Mouse (Mus musculus) kidney, embryonic 15.5 days (tissue): ENCODE results near the gene Ank3. TPM values are rescaled to one million over a fixed set of nuclear protein-coding genes. Genes with fewer than 3 reads are reported as not detected.

ENCODE experiments used
- ATAC-seq: fragments of 200-750 bp; cut with Nextera tagmentation; replicated peaks from 2 replicates; pipeline ENCODE4 v1.8.0; 2017; ENCODE audit warnings: moderate TSS enrichment; ENCODE audit not compliant: low FRiP score
- H3K27ac ChIP-seq: fragments of 300-500 bp; sonication (generic); 2 replicates; pipeline ENCODE4 v1.5.1; 2015; ENCODE audit warnings: mild to moderate bottlenecking, inconsistent platforms
- H3K27me3 ChIP-seq: fragments of 300-500 bp; sonication (generic); 2 replicates; pipeline ENCODE4 v1.6.1; 2015; ENCODE audit warnings: inconsistent platforms
- H3K36me3 ChIP-seq: fragments of 300-500 bp; sonication (generic); 2 replicates; pipeline ENCODE4 v1.6.1; 2015; ENCODE audit warnings: inconsistent platforms
- H3K4me1 ChIP-seq: fragments of 300-500 bp; sonication (generic); 2 replicates; pipeline ENCODE4 v1.6.1; 2015; ENCODE audit warnings: inconsistent platforms
- H3K4me2 ChIP-seq: fragments of 300-500 bp; sonication (generic); 2 replicates; pipeline ENCODE4 v1.6.1; 2015; ENCODE audit warnings: moderate library complexity, mild to moderate bottlenecking, inconsistent platforms
- H3K4me3 ChIP-seq: fragments of 300-500 bp; sonication (generic); replicated peaks from 2 replicates; pipeline ENCODE4 v1.5.1; 2015; ENCODE audit warnings: mild to moderate bottlenecking, inconsistent platforms
- H3K9ac ChIP-seq: fragments of 300-500 bp; sonication (generic); 2 replicates; pipeline ENCODE4 v1.6.1; 2015; ENCODE audit warnings: mild to moderate bottlenecking, inconsistent platforms
- H3K9me3 ChIP-seq: fragments of 300-500 bp; sonication (generic); replicated peaks from 2 replicates; pipeline ENCODE4 v1.6.1; 2016; ENCODE audit warnings: inconsistent platforms
- WGBS: fragments of 180-500 bp; shearing (Covaris S2); methylation state at CpG from one replicate; pipeline ENCODE4 v1.1.7; 2015; ENCODE audit warnings: mixed read lengths; 5-methylcytosine and 5-hydroxymethylcytosine counted together
- polyA plus RNA-seq: library from polyadenylated mRNA; unstranded; fragments of >200 nt; fragmentation: Nextera tagmentation; extraction: Ambion mirVana; gene quantifications from 2 replicates; pipeline ENCODE4 v1.2.1, GENCODE M21; 2015

Gene Ank3
- polyA plus RNA-seq, 1 experiment from 2014 or later = 47.9 TPM

- no peak overlapping the region for H3K27ac ChIP-seq
- peaks cover 31% of the 10 kb centered on the region for H3K4me1 ChIP-seq
- no peak overlapping the region for H3K9ac ChIP-seq
- no peak overlapping the region for H3K4me2 ChIP-seq
- no peaks in the 10 kb centered on the region for H3K36me3 ChIP-seq
- ATAC-seq = no peak
- no peak overlapping the region for H3K4me3 ChIP-seq
- H3K27me3 ChIP-seq = no peaks in the 10 kb centered on the region
- no peaks in the 10 kb centered on the region for H3K9me3 ChIP-seq
- WGBS = 61% methylated on average over 6 of the region's 6 CpGs
Observed at GRCm38 (mm10) chr10:69720899-69721490, 322.4 kb downstream of the Ank3 start.

- no peak for ATAC-seq
- WGBS = 94% methylated on average over 4 of the region's 4 CpGs
- no peaks in the 10 kb centered on the region for H3K9me3 ChIP-seq
Observed at GRCm38 (mm10) chr10:69724159-69724558, 325.6 kb downstream of the Ank3 start.

GRCm38 (mm10) chr10:69725078-69725477 lies 326.5 kb downstream of the Ank3 start:
- Histone ChIP-seq H3K36me3 (no peaks in the 10 kb centered on the region), H3K27me3 (no peaks in the 10 kb centered on the region), H3K4me3 (no peak overlapping the region), H3K27ac (no peak overlapping the region), H3K4me1 (peaks cover 30% of the 10 kb centered on the region), H3K4me2 (no peak overlapping the region), H3K9me3 (no peaks in the 10 kb centered on the region), H3K9ac (no peak overlapping the region)
- 78% methylated on average over 14 of the region's 14 CpGs for whole genome bisulfite sequencing
- 0 out of 2 replicates have a peak, but pooled peaks have one; percentile 49 for ATAC-seq

More at GRCm38 (mm10) chr10:69724159-69724558, 325.6 kb downstream of the Ank3 start:
- no peaks in the 10 kb centered on the region for H3K36me3 ChIP-seq
- no peak overlapping the region for H3K9ac ChIP-seq
- H3K4me3 ChIP-seq = no peak overlapping the region
- H3K4me2 ChIP-seq = no peak overlapping the region
- H3K27ac ChIP-seq = no peak overlapping the region
- H3K27me3 ChIP-seq = no peaks in the 10 kb centered on the region
- peaks cover 38% of the 10 kb centered on the region for H3K4me1 ChIP-seq

GRCm38 (mm10) chr10:69726265-69726664 lies 327.7 kb downstream of the Ank3 start:
- H3K27ac ChIP-seq = no peak overlapping the region
- WGBS = 92% methylated on average over 2 of the region's 2 CpGs
- H3K4me1 ChIP-seq = peaks cover 27% of the 10 kb centered on the region
- no peak overlapping the region for H3K4me3 ChIP-seq
- no peaks in the 10 kb centered on the region for H3K36me3 ChIP-seq
- H3K27me3 ChIP-seq = no peaks in the 10 kb centered on the region
- H3K9ac ChIP-seq = no peak overlapping the region
- no peak for ATAC-seq
- H3K4me2 ChIP-seq = no peak overlapping the region
- no peaks in the 10 kb centered on the region for H3K9me3 ChIP-seq

GRCm38 (mm10) chr10:69726806-69727205 lies 328.2 kb downstream of the Ank3 start:
- 62% methylated on average over 7 of the region's 7 CpGs for WGBS
- Histone ChIP-seq H3K27ac (no peak overlapping the region), H3K4me3 (no peak overlapping the region), H3K4me2 (no peak overlapping the region), H3K4me1 (peaks cover 25% of the 10 kb centered on the region), H3K36me3 (no peaks in the 10 kb centered on the region), H3K9ac (no peak overlapping the region), H3K27me3 (no peaks in the 10 kb centered on the region), H3K9me3 (no peaks in the 10 kb centered on the region)
- peak; percentile 85 for ATAC-seq

GRCm38 (mm10) chr10:69728876-69729275 lies 330.3 kb downstream of the Ank3 start:
- Histone ChIP-seq H3K36me3 (no peaks in the 10 kb centered on the region), H3K9me3 (no peaks in the 10 kb centered on the region), H3K4me1 (peaks cover 25% of the 10 kb centered on the region), H3K9ac (no peak overlapping the region), H3K27me3 (no peaks in the 10 kb centered on the region), H3K27ac (no peak overlapping the region), H3K4me3 (no peak overlapping the region), H3K4me2 (no peak overlapping the region)
- no peak for ATAC-seq
- 76% methylated on average over 6 of the region's 6 CpGs for WGBS

GRCm38 (mm10) chr10:69730351-69730871 lies 331.8 kb downstream of the Ank3 start:
- H3K9ac ChIP-seq = no peak overlapping the region
- ATAC-seq = no peak
- no peaks in the 10 kb centered on the region for H3K9me3 ChIP-seq
- H3K36me3 ChIP-seq = no peaks in the 10 kb centered on the region
- no peak overlapping the region for H3K4me2 ChIP-seq
- H3K4me1 ChIP-seq = peaks cover 18% of the 10 kb centered on the region
- H3K27ac ChIP-seq = no peak overlapping the region
- H3K27me3 ChIP-seq = no peaks in the 10 kb centered on the region
- no peak overlapping the region for H3K4me3 ChIP-seq
- 39% methylated on average over 10 of the region's 10 CpGs for WGBS

- Histone ChIP-seq H3K9me3 (no peaks in the 10 kb centered on the region), H3K4me3 (no peak overlapping the region), H3K27ac (no peak overlapping the region), H3K36me3 (no peaks in the 10 kb centered on the region), H3K27me3 (no peaks in the 10 kb centered on the region), H3K9ac (no peak overlapping the region), H3K4me2 (no peak overlapping the region), H3K4me1 (peaks cover 26% of the 10 kb centered on the region)
- no peak for ATAC-seq
- WGBS = 70% methylated on average over 5 of the region's 5 CpGs
Observed at GRCm38 (mm10) chr10:69731341-69731740, 332.8 kb downstream of the Ank3 start.

- no peak overlapping the region for H3K27ac ChIP-seq
- 66% methylated on average over 1 of the region's 1 CpGs for WGBS
- H3K9ac ChIP-seq = no peak overlapping the region
Observed at GRCm38 (mm10) chr10:69731863-69732262, 333.3 kb downstream of the Ank3 start.

GRCm38 (mm10) chr10:69736241-69736640 lies 337.7 kb downstream of the Ank3 start:
- peak; percentile 76 for ATAC-seq
- 52% methylated on average over 7 of the region's 7 CpGs for WGBS
- no peak overlapping the region for H3K4me2 ChIP-seq

More at GRCm38 (mm10) chr10:69731863-69732262, 333.3 kb downstream of the Ank3 start:
- no peak overlapping the region for H3K4me2 ChIP-seq
- H3K36me3 ChIP-seq = no peaks in the 10 kb centered on the region
- H3K9me3 ChIP-seq = no peaks in the 10 kb centered on the region
- no peaks in the 10 kb centered on the region for H3K27me3 ChIP-seq
- H3K4me3 ChIP-seq = no peak overlapping the region
- no peak for ATAC-seq
- H3K4me1 ChIP-seq = peaks cover 23% of the 10 kb centered on the region

GRCm38 (mm10) chr10:69738741-69739271 lies 340.2 kb downstream of the Ank3 start:
- Histone ChIP-seq H3K4me3 (no peak overlapping the region), H3K36me3 (no peaks in the 10 kb centered on the region), H3K4me2 (no peak overlapping the region), H3K9me3 (no peaks in the 10 kb centered on the region), H3K27ac (peak overlapping the region; percentile 49; the same call in 1 of the 2 replicates), H3K9ac (no peak overlapping the region), H3K27me3 (no peaks in the 10 kb centered on the region), H3K4me1 (peaks cover 28% of the 10 kb centered on the region)
- WGBS = 29% methylated on average over 5 of the region's 5 CpGs
- peak; percentile 78 for ATAC-seq

More at GRCm38 (mm10) chr10:69736241-69736640, 337.7 kb downstream of the Ank3 start:
- Histone ChIP-seq H3K27ac (no peak overlapping the region), H3K4me1 (peaks cover 30% of the 10 kb centered on the region), H3K9ac (no peak overlapping the region), H3K27me3 (no peaks in the 10 kb centered on the region), H3K4me3 (no peak overlapping the region), H3K9me3 (no peaks in the 10 kb centered on the region), H3K36me3 (no peaks in the 10 kb centered on the region)

- Histone ChIP-seq H3K27ac (no peak overlapping the region), H3K9me3 (no peaks in the 10 kb centered on the region), H3K4me1 (peaks cover 41% of the 10 kb centered on the region), H3K27me3 (no peaks in the 10 kb centered on the region), H3K9ac (no peak overlapping the region), H3K36me3 (no peaks in the 10 kb centered on the region), H3K4me3 (no peak overlapping the region), H3K4me2 (no peak overlapping the region)
- 77% methylated on average over 3 of the region's 3 CpGs for WGBS
- no peak for ATAC-seq
Observed at GRCm38 (mm10) chr10:69742528-69742927, 344.0 kb downstream of the Ank3 start.
